Mouse (Mus musculus): ENCODE measurements at regions not wholly inside any gene's neighbourhood (a gene's known extent, or its start where the extent isn't known, plus 50 kb on each side); places are given as distances from the start of the nearest gene placed in this dataset.

DNA sequence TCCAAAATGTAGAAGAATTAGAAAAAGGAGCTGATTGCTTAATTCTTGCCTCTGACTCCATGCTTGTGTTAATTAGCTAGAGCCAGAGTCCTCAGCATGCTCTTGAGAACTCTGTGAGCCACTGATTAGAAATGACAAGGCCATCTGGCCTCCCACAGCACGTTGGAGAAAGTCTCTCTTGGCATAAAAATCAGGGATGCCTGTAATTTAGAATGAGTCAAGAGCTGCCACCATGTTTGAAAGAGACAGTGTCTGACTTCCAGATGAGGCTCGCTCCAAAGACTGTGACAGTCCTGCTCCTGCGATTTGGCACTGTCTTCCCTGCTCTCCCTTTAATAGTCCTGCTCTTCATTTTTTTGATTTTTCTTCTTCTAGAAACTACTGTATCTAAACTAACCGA lies 374.6 kb downstream of the Ipo11 start:
- DNase-seq (ENCODE audit: low spot score): no peak

DNA sequence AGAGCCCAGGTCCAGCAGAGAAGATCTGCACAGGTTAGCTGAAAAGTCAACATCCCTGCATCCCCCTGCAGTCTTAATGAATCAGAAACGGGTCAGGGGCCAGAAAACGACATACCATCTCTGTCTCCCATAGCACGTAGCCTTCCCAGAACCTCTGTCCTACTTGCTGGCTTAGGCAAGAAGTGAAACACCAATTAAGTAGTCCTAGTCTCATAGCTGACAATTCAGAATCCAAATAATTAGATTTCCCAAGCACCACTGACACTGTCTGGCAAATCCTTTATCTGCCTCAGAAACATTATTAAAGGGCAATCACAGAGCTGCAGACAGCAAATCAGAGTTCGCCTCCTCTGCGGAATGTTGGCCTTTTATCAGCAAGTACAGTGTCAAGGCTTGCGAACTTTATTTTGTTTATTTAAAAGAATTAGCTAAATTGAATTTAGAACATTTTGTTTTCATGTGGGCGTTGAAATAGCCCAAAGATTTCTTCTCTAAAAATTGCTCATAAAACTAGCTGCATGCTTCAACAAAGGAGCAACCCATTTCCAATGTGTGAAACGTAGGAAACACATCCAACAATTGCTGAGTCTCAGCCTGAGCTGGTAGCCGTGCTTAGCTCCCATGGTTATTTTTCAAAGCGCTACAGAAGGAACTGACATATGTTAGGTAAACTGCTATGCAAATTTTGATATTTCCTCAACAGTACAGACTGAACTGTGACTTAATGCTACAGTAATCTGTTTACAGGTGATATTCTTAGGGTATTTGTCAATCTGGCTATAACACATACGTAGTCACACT lies 411.2 kb downstream of the Ipo11 start:
- no peak for DNase-seq (ENCODE audit: low spot score)

DNA sequence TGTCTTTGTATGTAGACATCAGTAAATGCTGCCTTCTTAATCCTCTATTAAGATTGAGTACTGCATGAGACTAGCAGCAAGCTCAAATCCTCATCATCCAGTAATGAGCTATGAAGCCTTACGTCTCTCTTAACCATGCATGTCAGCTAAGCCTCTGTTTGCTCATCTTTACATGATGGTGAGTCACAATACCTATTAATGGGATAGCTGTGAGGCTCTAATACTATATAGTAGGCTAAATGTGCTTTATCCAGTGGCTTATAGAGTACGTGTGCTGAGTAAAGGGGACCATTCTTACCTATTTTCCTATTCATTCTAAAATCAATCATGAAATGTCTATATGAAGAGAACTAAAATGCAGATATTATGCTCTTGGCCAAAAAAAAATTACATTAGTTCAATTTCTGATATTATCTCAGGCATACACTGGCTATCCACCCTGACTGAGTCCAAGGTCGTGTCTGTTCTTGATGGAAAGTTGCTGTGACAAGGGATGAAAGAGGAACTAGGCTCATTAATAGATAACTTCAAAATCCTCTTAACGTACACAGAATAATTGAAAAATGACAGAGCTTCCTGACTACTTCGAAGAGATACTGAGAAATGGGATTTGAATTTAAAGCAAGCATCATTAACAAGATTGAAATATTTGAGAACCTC lies 422.1 kb downstream of the Ipo11 start:
- DNase-seq (ENCODE audit: low spot score): no peak

DNA sequence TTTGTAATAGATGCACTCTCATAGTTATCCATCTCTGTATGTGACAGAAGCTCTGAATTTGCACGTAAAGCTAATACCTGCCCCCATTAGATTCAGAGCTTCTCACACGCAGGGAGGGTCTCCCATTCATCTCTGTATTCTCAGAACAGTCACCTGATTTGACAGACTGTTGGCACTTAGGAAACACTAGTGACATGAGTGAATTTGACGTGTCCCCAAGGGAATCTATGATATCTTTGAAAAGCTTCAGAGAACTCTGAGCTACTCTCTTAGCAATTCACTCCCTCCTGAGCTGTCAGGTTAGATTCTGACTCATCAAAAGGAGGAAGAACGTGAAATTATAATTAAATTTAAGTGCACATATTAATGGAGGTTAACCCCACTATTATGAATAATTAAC lies 423.1 kb downstream of the Ipo11 start:
- DNase-seq (ENCODE audit: low spot score): no peak

DNA sequence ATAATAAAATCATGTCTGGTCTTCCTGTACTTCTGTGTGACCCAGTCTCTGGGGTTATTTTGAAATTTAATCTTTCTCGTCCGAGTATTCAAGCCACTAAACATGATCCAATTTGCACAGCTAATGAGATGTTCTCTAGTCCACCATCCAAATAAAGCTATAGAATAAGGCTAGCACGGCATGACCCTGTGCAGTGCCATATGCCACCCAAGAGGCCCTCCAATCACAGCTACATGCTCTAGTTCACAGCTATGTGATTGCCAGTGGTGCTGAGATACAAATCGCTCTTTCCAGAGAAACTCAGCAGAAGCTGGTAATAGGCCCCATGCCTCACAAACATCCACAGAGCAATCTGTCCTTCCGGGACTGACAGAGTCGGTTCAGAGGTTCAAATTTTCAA lies 426.3 kb downstream of the Ipo11 start:
- DNase-seq (ENCODE audit: low spot score): no peak

DNA sequence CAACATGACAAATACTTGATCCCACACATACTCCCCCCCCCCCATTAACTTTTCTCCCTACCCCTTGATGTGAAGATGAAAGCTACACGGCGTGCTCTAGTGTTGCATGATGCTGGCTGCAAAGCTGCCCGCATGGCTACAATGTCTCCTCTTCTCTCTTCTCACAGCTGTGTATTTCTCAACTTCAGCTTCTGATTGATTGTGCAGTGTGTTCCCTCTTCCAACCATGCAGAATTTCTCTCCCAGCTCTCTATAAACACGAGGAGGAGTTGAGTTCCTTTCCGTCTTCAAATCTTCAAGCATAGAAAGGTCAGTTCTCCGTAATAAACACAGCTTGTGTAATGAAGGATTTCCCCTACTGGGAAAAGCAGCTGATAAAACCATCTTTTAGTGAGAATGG lies 435.5 kb downstream of the Ipo11 start:
- DNase-seq (ENCODE audit: low spot score): no peak

DNA sequence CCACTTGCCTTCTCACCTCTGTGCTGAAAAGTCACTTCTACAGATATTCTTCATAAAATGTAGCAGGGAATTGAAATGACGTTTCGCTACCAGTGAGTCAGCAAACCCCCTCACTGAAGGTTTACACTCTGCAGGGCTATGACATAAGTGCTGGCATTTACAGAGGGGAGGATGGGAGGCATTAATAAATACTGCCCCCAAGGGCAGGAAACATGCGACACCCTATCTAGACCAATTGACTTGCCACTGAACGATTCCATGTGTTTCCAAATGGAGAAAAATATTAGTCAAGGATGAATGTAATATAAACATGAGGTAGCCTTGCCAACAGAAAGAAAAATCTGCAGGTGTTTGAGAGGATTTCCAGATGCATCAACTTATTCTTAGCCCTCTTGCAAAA lies 465.5 kb downstream of the Ipo11 start:
- DNase-seq (ENCODE audit: low spot score): no peak

DNA sequence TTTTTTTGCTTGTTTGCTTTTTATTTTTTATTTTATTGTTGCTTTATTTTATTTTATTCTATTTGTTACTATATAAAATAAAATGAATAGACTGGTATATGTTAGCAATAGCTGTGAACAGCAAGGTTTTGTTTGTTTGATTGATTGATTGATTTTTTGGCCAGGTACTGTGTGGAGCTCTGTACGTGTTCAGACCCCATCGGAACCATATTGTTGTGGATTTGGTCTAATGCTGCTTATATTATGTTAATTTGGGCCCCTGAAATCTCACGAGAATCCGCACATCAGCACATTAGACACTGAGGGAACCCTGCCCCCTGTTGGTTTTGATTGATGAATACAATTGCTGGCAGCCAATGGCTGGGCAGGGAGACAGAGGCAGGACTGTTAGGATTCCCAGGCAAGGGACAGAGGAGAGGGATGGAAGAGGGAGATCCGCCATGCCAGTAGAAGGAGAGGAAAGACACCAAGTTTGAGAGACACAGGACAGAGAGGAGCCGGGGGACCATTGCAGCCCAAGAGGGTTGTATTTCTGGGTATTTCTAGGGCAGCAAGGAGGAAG lies 482.3 kb downstream of the Ipo11 start:
- no peak for DNase-seq (ENCODE audit: low spot score)

DNA sequence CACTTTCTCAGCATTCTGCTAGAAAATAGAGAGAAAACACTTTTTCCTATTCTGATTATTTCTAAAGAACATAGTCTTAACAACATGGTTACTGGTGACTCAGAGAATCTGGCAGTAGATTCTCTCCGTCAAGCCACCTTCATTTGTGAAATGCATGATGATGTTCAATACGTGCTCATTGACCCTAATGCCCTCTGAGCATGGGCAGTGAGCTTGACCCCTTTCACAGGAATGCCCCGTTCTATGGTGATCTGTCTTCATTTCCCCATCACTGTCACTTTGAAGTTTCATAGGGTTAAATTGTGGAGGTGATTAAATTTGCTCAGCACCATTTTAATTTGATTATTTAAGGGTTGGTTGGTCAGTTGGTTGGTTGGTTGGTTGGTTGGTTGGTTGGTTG lies 504.6 kb downstream of the Ipo11 start:
- DNase-seq (ENCODE audit: low spot score): no peak

DNA sequence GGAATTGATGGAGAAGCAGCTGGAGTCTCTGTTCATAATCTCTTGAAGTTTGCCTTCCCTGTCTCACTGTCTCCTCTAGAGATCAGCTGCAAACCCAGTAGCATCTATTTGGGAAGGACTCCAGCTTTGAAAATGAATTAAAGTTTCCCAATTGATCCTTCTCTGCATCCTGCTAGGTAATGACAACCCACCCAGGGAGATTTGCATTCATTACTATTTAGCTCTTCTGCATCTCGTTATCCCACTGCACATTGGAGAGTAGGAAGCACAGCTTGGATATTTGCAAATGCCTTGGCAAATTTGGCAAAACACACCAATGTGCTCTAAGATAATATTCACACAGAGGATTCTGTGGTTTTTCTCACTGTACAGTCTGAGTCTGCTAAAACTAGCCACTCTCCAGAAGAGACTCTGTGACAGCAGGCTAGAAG lies 530.1 kb downstream of the Ipo11 start:
- DNase-seq (ENCODE audit: low spot score): no peak

DNA sequence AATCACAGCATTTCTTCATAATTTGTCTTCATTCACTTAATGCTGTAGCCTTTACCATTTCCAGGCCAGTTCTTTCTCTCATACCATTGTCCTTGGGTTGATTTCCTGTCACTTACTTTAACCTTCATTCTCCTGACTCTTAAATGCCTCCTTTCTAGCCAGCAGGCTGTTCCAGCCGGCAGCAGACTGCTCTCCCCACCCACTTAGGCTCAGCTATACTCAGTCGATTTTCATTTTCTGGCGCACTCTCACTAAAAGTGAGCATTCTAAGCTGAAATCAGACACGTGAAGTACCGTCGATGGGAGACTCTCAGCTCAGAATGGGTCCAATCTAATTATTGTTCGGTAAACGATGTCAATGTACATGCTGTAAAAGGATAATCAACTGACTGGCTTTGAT lies 544.1 kb downstream of the Ipo11 start:
- no peak for DNase-seq (ENCODE audit: low spot score)

DNA sequence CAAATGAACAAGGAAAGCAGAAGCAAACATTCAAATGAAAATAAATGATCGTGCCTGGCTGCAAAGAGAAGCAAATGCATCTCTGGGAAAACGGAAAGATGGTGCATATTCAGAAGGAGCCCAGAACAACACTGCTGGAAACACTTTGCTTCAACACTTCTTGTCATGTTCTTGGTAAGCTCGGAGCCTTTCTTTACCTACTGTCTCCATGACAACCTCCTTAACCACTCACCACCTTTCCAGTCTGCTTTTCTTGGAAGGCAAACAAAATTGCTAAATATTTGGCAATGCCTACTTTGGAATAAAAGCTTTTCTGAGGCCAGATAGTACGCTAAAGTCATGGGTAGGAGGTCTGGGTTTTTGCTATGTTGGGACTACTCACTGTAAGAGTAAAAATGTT lies 548.1 kb downstream of the Ipo11 start:
- no peak for DNase-seq (ENCODE audit: low spot score)

DNA sequence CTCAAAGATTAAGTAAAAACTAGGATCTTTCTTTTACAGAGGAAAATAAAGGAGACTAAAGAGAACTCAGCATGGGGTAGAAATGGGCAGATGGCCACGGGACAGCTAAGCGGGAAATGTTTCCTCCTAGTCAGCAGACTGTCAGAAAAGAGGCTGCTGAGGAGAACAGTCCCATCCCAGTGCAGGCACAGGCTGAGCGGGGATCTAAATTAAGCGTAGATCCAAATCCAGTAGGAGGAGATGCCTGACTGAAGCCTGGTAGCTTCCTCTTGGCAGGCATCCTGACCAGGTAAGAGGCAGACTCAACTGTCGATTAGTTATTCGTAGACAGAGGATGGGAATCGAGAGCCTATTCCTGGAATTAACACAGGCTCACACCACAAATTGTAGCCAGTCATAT lies 569.2 kb downstream of the Ipo11 start:
- DNase-seq (ENCODE audit: low spot score): no peak

DNA sequence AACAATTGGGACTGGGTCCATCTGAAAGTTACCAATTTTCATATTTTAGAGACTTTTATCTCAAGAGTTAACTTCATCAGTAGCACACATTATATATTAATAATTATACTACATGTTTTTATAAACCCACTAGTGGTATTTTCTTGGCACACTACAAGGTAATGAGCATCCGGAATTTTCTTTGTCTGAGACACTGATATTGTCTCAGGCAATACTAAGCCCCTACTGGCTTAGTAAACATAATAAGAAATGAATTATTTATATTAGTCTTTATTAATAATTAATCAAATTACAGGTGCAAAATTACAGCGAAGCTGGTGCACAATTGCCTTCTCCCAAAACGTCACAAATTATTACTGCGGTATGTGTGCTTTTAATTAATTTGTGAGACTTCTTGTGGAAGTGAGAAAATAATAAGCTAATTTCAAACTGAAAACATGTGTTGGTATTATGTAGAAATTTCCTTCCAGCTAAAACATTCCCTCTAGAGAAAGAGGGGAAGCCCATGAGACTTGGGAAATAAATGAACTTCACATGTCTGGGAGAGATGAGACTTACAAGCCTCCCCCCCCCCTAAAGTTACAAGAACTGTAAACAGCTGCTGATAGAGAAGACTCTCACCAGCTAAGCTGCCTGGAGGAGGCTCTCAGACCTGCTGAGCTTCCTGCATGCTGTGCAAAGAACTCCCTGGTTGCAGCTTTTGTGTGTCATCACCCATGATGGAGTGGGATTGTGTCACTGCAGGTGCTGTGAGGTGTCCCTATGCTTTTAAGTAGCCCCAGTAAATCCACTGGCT lies 583.9 kb downstream of the Ipo11 start:
- no peak for DNase-seq (ENCODE audit: low spot score)

DNA sequence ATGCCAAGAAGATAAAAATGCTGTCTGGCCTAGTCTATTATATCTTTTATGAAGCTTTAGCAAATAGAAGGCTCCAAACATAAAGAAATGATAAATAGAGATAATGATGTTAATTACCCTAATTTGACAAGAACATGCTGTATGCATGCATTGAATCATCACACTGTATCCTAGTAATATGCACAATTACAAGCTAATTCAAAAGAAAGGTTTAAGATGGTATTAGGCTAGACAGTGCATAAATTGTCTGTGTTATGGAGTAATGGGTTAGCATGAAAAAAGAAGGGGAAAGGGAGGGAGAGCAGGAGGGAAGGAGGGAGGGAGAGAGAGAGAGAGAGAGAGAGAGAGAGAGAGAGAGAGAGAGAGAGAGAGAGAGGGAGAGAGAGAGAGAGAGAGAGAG lies 604.7 kb downstream of the Ipo11 start:
- no peak for DNase-seq (ENCODE audit: low spot score)

DNA sequence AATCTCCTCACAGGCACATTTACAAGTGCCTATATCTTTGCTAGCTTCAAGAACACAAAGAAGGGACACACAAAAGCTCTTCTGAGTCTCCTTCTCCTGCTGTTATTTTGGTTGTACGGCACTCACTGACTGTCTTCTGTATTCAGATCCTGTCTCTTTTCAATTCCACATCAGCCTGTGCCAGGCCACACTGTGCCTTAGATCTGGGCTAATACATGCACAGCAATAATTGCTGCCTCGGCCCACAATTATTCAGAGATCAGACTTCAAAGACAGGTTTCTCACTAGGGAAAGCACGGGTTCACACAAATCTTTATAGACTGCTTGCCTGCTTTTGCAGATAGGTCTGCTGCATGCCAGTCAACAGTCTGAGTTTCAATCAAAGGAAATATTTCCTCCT lies 617.8 kb downstream of the Ipo11 start:
- no peak for DNase-seq (ENCODE audit: low spot score)

DNA sequence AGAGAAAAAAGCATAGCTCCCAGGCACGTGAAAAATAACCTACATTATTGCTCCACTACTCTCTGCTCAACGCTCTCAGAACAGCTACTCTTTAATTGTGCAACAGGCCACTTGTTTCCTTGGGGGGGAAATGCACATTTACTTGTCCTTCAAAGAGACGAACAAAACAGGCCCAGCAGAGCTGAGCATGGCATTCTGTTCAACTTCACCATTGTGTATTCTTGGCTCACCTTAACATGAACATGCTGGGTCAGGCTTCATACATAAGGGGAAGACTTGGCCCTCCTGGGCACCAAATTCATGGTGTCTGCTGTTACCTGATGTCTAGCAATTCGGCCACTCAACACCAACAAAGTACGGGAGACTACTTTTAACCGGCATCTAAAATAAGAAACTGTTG lies 618.3 kb downstream of the Ipo11 start:
- DNase-seq (ENCODE audit: low spot score): no peak

DNA sequence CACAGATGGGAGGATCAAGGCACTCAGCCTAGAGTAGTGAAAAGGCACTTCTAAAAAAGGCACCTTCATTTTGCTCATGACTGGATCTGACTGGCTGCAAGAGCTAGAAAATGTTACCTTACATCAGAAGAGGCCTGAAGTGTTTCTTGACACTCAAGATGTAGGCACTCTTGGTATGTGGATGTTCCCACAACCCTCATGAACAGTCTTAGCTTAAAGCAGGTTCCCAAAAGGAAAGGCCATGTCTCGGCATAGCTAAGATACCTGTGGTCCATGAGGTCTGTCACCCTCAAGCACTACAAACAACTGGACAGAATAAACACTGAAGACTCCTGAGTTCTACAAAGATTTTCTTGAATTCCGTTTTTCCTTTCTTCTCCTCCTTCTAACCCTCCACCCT lies 619.5 kb downstream of the Ipo11 start:
- DNase-seq (ENCODE audit: low spot score): no peak

DNA sequence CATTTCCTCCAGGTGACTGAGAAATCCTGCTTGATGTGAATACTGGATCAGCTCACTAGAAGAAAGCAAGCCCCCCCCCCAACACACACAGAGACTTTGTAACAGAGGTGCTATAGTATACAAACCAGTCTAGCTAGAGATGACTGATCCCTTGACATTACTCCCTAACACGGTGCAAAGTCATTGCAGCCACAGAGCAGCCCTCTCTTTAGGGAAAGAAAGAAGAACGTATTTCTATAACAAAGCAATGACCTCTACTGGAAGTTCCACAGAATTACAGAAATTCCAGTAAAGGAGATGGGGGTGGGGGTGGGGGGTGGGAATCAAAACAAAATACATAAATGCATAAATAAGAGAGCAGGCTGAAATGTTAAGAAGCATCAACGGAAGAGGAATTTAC lies 655.6 kb downstream of the Ipo11 start:
- no peak for DNase-seq (ENCODE audit: low spot score)

DNA sequence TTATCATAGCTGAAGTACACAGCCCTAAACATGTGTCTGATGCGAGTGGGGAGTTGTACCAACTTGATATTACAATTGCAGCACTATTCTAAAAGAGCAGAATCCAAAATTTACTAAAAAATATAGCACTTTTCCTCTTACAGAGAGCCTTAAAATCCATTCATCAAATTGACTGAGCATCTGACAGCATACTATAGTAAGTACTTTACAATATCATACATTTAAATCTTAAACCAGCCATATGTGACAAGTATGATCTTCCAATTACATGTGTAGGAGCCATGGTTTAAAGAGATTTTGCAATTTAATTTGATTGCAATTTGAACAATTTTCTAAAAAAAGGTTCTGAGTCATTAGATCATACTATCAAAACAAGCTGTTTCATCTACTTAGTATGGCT lies 676.9 kb downstream of the Ipo11 start:
- no peak for DNase-seq (ENCODE audit: low spot score)
